20 mouse cellular contexts compared by ENCODE assay signal in genomic region chr8:79015061-79015460, GRCm38 (mm10).
"Had no signal": no experiment of that assay in that cellular context is flagged by ENCODE, and none has a peak within 500 bp of the region (broad histone marks: within the 10 kb centered on the region; RNA-seq: fewer than 3 reads in every experiment).

No protein-coding gene starts in this region.

- H3K4me2 ChIP-seq: lung, embryonic 15.5 days; midbrain, embryonic 11.5 days; midbrain, embryonic 13.5 days; midbrain, embryonic 15.5 days; neural tube, embryonic 12.5 days had no signal

- DNase-seq: liver, postnatal 0 days; lung, adult 2 months; lung, postnatal 14 days; lung, postnatal 36 days; retina, postnatal 1 day; right cerebral cortex, adult 18-20 months; right cerebral cortex, postnatal 25 days; right cerebral cortex, postnatal 4 days; spleen, adult 18-20 months; thymus, adult 18-20 months; thymus, postnatal 14 days; thymus, postnatal 36 days had no signal

- H3K4me3 ChIP-seq: lung, embryonic 15.5 days; megakaryocyte, embryonic 14.5 days; midbrain, embryonic 13.5 days; midbrain, embryonic 15.5 days; neural tube, embryonic 12.5 days had no signal

- H3K9me3 ChIP-seq: lung, embryonic 15.5 days; megakaryocyte, embryonic 14.5 days; midbrain, embryonic 13.5 days; midbrain, embryonic 15.5 days; neural tube, embryonic 12.5 days had no signal

- ATAC-seq: liver, postnatal 0 days; lung, postnatal 0 days; midbrain, embryonic 13.5 days; midbrain, embryonic 15.5 days had no signal

- H3K27ac ChIP-seq: lung, embryonic 15.5 days; macrophage; midbrain, embryonic 13.5 days; midbrain, embryonic 15.5 days; neural tube, embryonic 12.5 days had no signal

- H3K4me1 ChIP-seq: lung, embryonic 15.5 days; megakaryocyte, embryonic 14.5 days; midbrain, embryonic 13.5 days; midbrain, embryonic 15.5 days; neural tube, embryonic 12.5 days had no signal

- H3K36me3 ChIP-seq: lung, embryonic 15.5 days; midbrain, embryonic 13.5 days; midbrain, embryonic 15.5 days; neural tube, embryonic 12.5 days had no signal

- H3K27me3 ChIP-seq: lung, embryonic 15.5 days; midbrain, embryonic 13.5 days; midbrain, embryonic 15.5 days; neural tube, embryonic 12.5 days had no signal

- H3K9ac ChIP-seq: liver, postnatal 0 days; lung, embryonic 15.5 days; midbrain, embryonic 13.5 days; midbrain, embryonic 15.5 days; neural tube, embryonic 12.5 days had no signal
